Mouse (Mus musculus) midbrain, embryonic 16.5 days (tissue): Measurements from ENCODE around the gene Ptpn7. TPM values are rescaled to one million over a fixed set of nuclear protein-coding genes. Genes with fewer than 3 reads are reported as not detected.

Source experiments
- ATAC-seq: fragments of 200-750 bp; cut with Nextera tagmentation; 2 replicates; pipeline ENCODE4 v1.8.0; 2017; ENCODE audit warnings: moderate TSS enrichment
- H3K27ac ChIP-seq: fragments of 300-500 bp; sonication (generic); 2 replicates; pipeline ENCODE4 v1.5.1; 2014; ENCODE audit warnings: mild to moderate bottlenecking, low read length, mixed read lengths
- H3K27me3 ChIP-seq: fragments of 300-500 bp; sonication (generic); 2 replicates; pipeline ENCODE4 v1.6.1; 2014; ENCODE audit warnings: low read depth, low read length, mixed read lengths; ENCODE audit not compliant: control insufficient read depth, insufficient read depth
- H3K36me3 ChIP-seq: fragments of 300-500 bp; sonication (generic); 2 replicates; pipeline ENCODE4 v1.6.1; 2014; ENCODE audit warnings: mild to moderate bottlenecking, low read length, moderate library complexity, mixed read lengths; ENCODE audit not compliant: control insufficient read depth, insufficient read depth
- H3K4me1 ChIP-seq: fragments of 300-500 bp; sonication (generic); 2 replicates; pipeline ENCODE4 v1.6.1; 2014; ENCODE audit warnings: mild to moderate bottlenecking, low read length, mixed read lengths; ENCODE audit not compliant: control insufficient read depth, insufficient read depth
- H3K4me2 ChIP-seq: fragments of 300-500 bp; sonication (generic); 2 replicates; pipeline ENCODE4 v1.6.1; 2014; ENCODE audit warnings: mild to moderate bottlenecking, low read length, mixed read lengths
- H3K4me3 ChIP-seq: fragments of 300-500 bp; sonication (generic); 2 replicates; pipeline ENCODE4 v1.5.1; 2014; ENCODE audit warnings: low read depth, mild to moderate bottlenecking, low read length, moderate library complexity, mixed read lengths
- H3K9ac ChIP-seq: fragments of 300-500 bp; sonication (generic); 2 replicates; pipeline ENCODE4 v1.6.1; 2014; ENCODE audit warnings: low read depth, low read length, mixed read lengths
- H3K9me3 ChIP-seq: fragments of 300-500 bp; sonication (generic); replicated peaks from 2 replicates; pipeline ENCODE4 v1.6.1; 2014; ENCODE audit warnings: mild to moderate bottlenecking, low read length, mixed read lengths; ENCODE audit not compliant: control insufficient read depth, poor library complexity, severe bottlenecking
- WGBS: fragments of 180-500 bp; shearing (Covaris S2); extraction: QIAGEN DNeasy Blood & Tissue Kit; methylation state at CpG from one replicate; pipeline ENCODE4 v1.1.7; 2014; 5-methylcytosine and 5-hydroxymethylcytosine counted together
- polyA plus RNA-seq: library from polyadenylated mRNA; unstranded; fragments of >200 nt; fragmentation: Nextera tagmentation; extraction: Ambion mirVana; gene quantifications from 2 replicates; pipeline ENCODE4 v1.2.1, GENCODE M21; 2015

Gene Ptpn7
- polyA plus RNA-seq, 1 experiment from 2014 or later, result 0.11 TPM

- peaks cover 10% of the 10 kb centered on the region for H3K4me1 ChIP-seq
- no peak overlapping the region for H3K4me2 ChIP-seq
- H3K36me3 ChIP-seq, result peaks cover 6% of the 10 kb centered on the region
- ATAC-seq, result peak; percentile 67
- peak overlapping the region; percentile 65 for H3K27ac ChIP-seq
- H3K27me3 ChIP-seq, result no peaks in the 10 kb centered on the region
- no peak overlapping the region for H3K9ac ChIP-seq
- no peaks in the 10 kb centered on the region for H3K9me3 ChIP-seq
- H3K4me3 ChIP-seq, result no peak overlapping the region
- WGBS, result 25% methylated on average over 5 of the region's 5 CpGs
Observed at GRCm38 (mm10) chr1:135158633-135159032, 26.1 kb downstream of the Ptpn7 start.

- Histone ChIP-seq H3K9ac (no peak overlapping the region), H3K27me3 (no peaks in the 10 kb centered on the region), H3K27ac (peak overlapping the region; percentile 79), H3K36me3 (peaks cover 6% of the 10 kb centered on the region), H3K4me2 (no peak overlapping the region), H3K4me1 (peaks cover 7% of the 10 kb centered on the region), H3K9me3 (no peaks in the 10 kb centered on the region), H3K4me3 (no peak overlapping the region)
- ATAC-seq, result peak; percentile 72
- WGBS, result 31% methylated on average over 7 of the region's 7 CpGs
Observed at GRCm38 (mm10) chr1:135159074-135159473, 26.6 kb downstream of the Ptpn7 start.

- Histone ChIP-seq H3K4me3 (no peak overlapping the region), H3K36me3 (peaks cover 6% of the 10 kb centered on the region), H3K9me3 (no peaks in the 10 kb centered on the region), H3K9ac (no peak overlapping the region), H3K27ac (peak overlapping the region; percentile 79), H3K4me2 (no peak overlapping the region), H3K27me3 (no peaks in the 10 kb centered on the region), H3K4me1 (peaks cover 3% of the 10 kb centered on the region)
- no peak for ATAC-seq
- 78% methylated on average over 11 of the region's 11 CpGs for WGBS
Observed at GRCm38 (mm10) chr1:135159556-135160123, 27.1 kb downstream of the Ptpn7 start.

- H3K4me3 ChIP-seq, result no peak overlapping the region
- H3K36me3 ChIP-seq, result peaks cover 6% of the 10 kb centered on the region
- H3K9me3 ChIP-seq, result no peaks in the 10 kb centered on the region
- no peaks in the 10 kb centered on the region for H3K27me3 ChIP-seq
- no peaks in the 10 kb centered on the region for H3K4me1 ChIP-seq
- H3K9ac ChIP-seq, result no peak overlapping the region
- H3K4me2 ChIP-seq, result no peak overlapping the region
- peak overlapping the region; percentile 79 for H3K27ac ChIP-seq
- ATAC-seq, result no peak
- 88% methylated on average over 13 of the region's 13 CpGs for WGBS
Observed at GRCm38 (mm10) chr1:135160411-135161050, 28.0 kb downstream of the Ptpn7 start.

- 33% methylated on average over 6 of the region's 6 CpGs for WGBS
- H3K27ac ChIP-seq, result peak overlapping the region; percentile 47
Observed at GRCm38 (mm10) chr1:135162720-135163119, 30.2 kb downstream of the Ptpn7 start.

GRCm38 (mm10) chr1:135167435-135167834 lies 34.9 kb downstream of the Ptpn7 start, which contains the start of gene Gpr37l1:
Gene Gpr37l1, minus strand, starts transcription at chr1:135167681.
- ATAC-seq, result no peak
- Histone ChIP-seq H3K4me1 (no peaks in the 10 kb centered on the region), H3K4me3 (no peak within 1 kb of the TSS), H3K36me3 (no peaks in the 10 kb centered on the region), H3K27me3 (no peaks in the 10 kb centered on the region), H3K9ac (no peak within 1 kb of the TSS), H3K4me2 (no peak within 1 kb of the TSS), H3K27ac (no peak within 1 kb of the TSS), H3K9me3 (no peaks in the 10 kb centered on the region)
- WGBS, result 61% methylated on average over 11 of the region's 11 CpGs

More at GRCm38 (mm10) chr1:135162720-135163119, 30.2 kb downstream of the Ptpn7 start:
- no peak overlapping the region for H3K4me2 ChIP-seq
- no peak overlapping the region for H3K4me3 ChIP-seq
- H3K4me1 ChIP-seq, result no peaks in the 10 kb centered on the region
- no peaks in the 10 kb centered on the region for H3K36me3 ChIP-seq
- H3K27me3 ChIP-seq, result no peaks in the 10 kb centered on the region
- no peak for ATAC-seq
- no peaks in the 10 kb centered on the region for H3K9me3 ChIP-seq
- H3K9ac ChIP-seq, result no peak overlapping the region

- 95% methylated on average over 10 of the region's 10 CpGs for WGBS
- Histone ChIP-seq H3K9me3 (no peaks in the 10 kb centered on the region), H3K9ac (no peak overlapping the region), H3K27me3 (no peaks in the 10 kb centered on the region), H3K27ac (no peak overlapping the region), H3K36me3 (no peaks in the 10 kb centered on the region), H3K4me2 (no peak overlapping the region), H3K4me1 (no peaks in the 10 kb centered on the region), H3K4me3 (no peak overlapping the region)
- ATAC-seq, result no peak
Observed at GRCm38 (mm10) chr1:135168453-135169200, 36.1 kb downstream of the Ptpn7 start.

GRCm38 (mm10) chr1:135169556-135170224 lies 37.2 kb downstream of the Ptpn7 start:
- Histone ChIP-seq H3K9me3 (no peaks in the 10 kb centered on the region), H3K4me3 (no peak overlapping the region), H3K36me3 (no peaks in the 10 kb centered on the region), H3K4me1 (no peaks in the 10 kb centered on the region), H3K27ac (0 out of 2 replicates have a peak overlapping the region, but pooled peaks have one; percentile 29), H3K4me2 (no peak overlapping the region), H3K9ac (no peak overlapping the region), H3K27me3 (no peaks in the 10 kb centered on the region)
- ATAC-seq, result no peak
- WGBS, result 49% methylated on average over 12 of the region's 12 CpGs
